Mouse (Mus musculus): Measurements from ENCODE around the gene Zfp791. TPM values are rescaled to one million over a fixed set of nuclear protein-coding genes. Genes with fewer than 3 reads are reported as not detected.
"Not testable (repeated sequence)": the region's sequence is repeated elsewhere in the genome, so short reads cannot be mapped to it uniquely, and the experiment has no call there.

Zfp791 gene
- polyA plus RNA-seq (2012; rRNA removed), result 3.7 and 4.2 TPM in 2 replicates

- H3K4me1 ChIP-seq (ENCODE audit: control insufficient read depth, insufficient read depth, low read length), result no peaks in the 10 kb centered on the region
- H3K27ac ChIP-seq (ENCODE audit: insufficient read depth, low read length), result no peak within 1 kb of the TSS
- H3K4me3 ChIP-seq (ENCODE audit: insufficient read depth, low read length), result no peak within 1 kb of the TSS
- TF ChIP-seq POLR2A (IDR thresholded peaks at IDR 0.05; ENCODE audit: extremely low read depth, insufficient read depth, low read length) (no peak), CTCF (IDR thresholded peaks at IDR 0.05; ENCODE audit: extremely low read depth, insufficient read depth, low read length) (no peak)
Measured at GRCm38 (mm10) chr8:85122995-85123394, at the start of gene Zfp791. Zfp791 (minus strand) TSS chr8:85123095.

DNA sequence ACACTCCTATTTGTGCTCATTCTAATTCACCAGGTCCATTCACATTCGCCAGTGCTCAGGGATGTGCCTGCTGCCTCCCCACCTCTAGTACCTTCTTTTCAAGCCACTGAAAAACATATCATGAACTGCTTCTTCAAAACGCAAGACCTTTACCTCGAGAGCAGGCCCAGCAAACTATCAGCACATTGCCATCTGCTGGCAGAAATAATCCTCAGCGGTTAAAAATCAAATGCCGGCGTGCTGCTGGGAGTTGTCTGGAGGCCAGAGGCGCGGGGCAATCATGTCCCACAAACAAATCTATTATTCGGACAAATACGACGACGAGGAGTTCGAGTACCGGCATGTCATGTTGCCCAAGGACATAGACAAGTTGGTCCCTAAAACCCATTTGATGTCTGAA is 48.4 kb upstream of the Zfp791 start:
- Histone ChIP-seq H3K4me3 (ENCODE audit: insufficient read depth, low read length) (no peak overlapping the region), H3K27ac (ENCODE audit: insufficient read depth, low read length) (no peak overlapping the region)

GRCm38 (mm10) chr8:85151624-85152023 is 28.7 kb upstream of the Zfp791 start, which contains the start of gene Cks1brt:
Cks1brt (plus strand) TSS chr8:85151924.
- Histone ChIP-seq H3K4me1 (ENCODE audit: control insufficient read depth, insufficient read depth, low read length) (no peaks in the 10 kb centered on the region), H3K4me3 (ENCODE audit: insufficient read depth, low read length) (no peak within 1 kb of the TSS), H3K27ac (ENCODE audit: insufficient read depth, low read length) (no peak within 1 kb of the TSS)
- TF ChIP-seq POLR2A (IDR thresholded peaks at IDR 0.05; ENCODE audit: extremely low read depth, insufficient read depth, low read length), result no peak

More for the DNA sequence above, 48.4 kb upstream of the Zfp791 start:
- no peaks in the 10 kb centered on the region for H3K4me1 ChIP-seq (ENCODE audit: control insufficient read depth, insufficient read depth, low read length)
- TF ChIP-seq CTCF (IDR thresholded peaks at IDR 0.05; ENCODE audit: extremely low read depth, insufficient read depth, low read length) (peak; percentile 47), POLR2A (IDR thresholded peaks at IDR 0.05; ENCODE audit: extremely low read depth, insufficient read depth, low read length) (no peak)

- H3K4me1 ChIP-seq (ENCODE audit: control insufficient read depth, insufficient read depth, low read length), result no peaks in the 10 kb centered on the region
- H3K27ac ChIP-seq (ENCODE audit: insufficient read depth, low read length), result no peak overlapping the region
- no peak for TF ChIP-seq POLR2A (IDR thresholded peaks at IDR 0.05; ENCODE audit: extremely low read depth, insufficient read depth, low read length)
- no peak overlapping the region for H3K4me3 ChIP-seq (ENCODE audit: insufficient read depth, low read length)
Measured at GRCm38 (mm10) chr8:85142516-85142915, 19.6 kb upstream of the Zfp791 start.

- H3K4me1 ChIP-seq (ENCODE audit: control insufficient read depth, insufficient read depth, low read length); H3K4me3 ChIP-seq (ENCODE audit: insufficient read depth, low read length); H3K27ac ChIP-seq (ENCODE audit: insufficient read depth, low read length): not testable (repeated sequence)
Measured at GRCm38 (mm10) chr8:85135690-85136089, 12.8 kb upstream of the Zfp791 start.

DNA sequence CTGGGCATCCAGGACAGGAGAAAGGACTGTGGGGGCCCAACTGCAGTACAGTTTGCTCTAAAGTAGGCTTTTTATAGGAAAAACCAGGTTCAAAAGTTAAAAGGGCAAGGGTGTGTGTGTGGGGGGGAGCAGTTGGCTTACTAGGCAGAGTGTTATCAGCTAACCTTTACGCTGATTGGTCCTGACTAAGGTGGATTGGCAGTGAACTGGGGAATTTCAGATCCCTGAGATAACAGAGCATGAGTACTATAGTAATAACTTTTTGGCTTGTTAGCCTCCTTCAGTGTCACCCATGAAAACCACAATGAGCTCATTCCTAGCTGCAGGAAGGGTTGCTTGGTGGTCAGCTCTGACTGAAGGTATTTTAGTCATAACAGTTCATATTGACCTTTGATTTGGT is 9.4 kb upstream of the Zfp791 start:
- TF ChIP-seq CTCF (IDR thresholded peaks at IDR 0.05; ENCODE audit: extremely low read depth, insufficient read depth, low read length) (no peak), POLR2A (IDR thresholded peaks at IDR 0.05; ENCODE audit: extremely low read depth, insufficient read depth, low read length) (no peak)
- Histone ChIP-seq H3K27ac (ENCODE audit: insufficient read depth, low read length) (no peak overlapping the region), H3K4me3 (ENCODE audit: insufficient read depth, low read length) (no peak overlapping the region), H3K4me1 (ENCODE audit: control insufficient read depth, insufficient read depth, low read length) (no peaks in the 10 kb centered on the region)

DNA sequence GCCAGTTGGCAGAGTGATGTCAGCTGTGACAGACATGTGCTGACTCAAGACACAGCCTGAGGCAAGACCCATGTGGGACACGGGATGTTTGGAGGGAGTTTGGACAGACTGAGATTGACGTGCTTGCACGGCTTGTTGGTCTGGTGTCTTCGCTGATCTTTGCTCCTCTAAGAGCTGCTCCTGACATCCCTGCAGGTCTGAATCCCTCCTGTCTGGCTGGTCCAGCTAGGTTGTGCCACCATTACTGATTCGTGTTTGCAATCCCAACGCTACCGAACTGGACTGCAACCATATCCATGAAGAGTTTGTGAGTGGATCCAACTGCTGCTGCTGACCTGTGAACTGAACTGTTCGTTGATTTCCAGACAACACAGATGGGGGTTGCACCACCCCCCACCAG is 796 bp upstream of the Zfp791 start:
- no peak overlapping the region for H3K4me3 ChIP-seq (ENCODE audit: insufficient read depth, low read length)
- H3K27ac ChIP-seq (ENCODE audit: insufficient read depth, low read length), result no peak overlapping the region
- TF ChIP-seq POLR2A (IDR thresholded peaks at IDR 0.05; ENCODE audit: extremely low read depth, insufficient read depth, low read length), result no peak
- no peaks in the 10 kb centered on the region for H3K4me1 ChIP-seq (ENCODE audit: control insufficient read depth, insufficient read depth, low read length)

DNA sequence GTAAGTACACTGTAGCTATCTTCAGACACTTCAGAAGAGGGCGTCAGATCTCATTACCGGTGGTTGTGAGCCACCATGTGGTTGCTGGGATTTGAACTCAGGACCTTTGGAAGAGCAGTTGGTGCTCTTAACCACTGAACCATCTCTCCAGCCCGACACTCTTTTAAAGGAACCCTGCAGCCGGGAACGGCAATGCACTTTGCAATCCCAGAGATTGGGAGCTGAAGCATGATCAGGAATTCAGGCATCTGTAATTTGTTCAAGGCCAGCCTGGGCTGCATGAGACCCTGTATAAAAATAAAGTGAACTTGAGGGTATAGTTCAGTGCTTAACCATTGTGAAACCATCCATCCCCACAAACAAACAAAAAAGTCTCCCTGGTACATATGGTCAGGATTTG is 2.6 kb downstream of the Zfp791 start:
- H3K27ac ChIP-seq (ENCODE audit: insufficient read depth, low read length); H3K4me1 ChIP-seq (ENCODE audit: control insufficient read depth, insufficient read depth, low read length): not testable (repeated sequence)
- H3K4me3 ChIP-seq (ENCODE audit: insufficient read depth, low read length), result peak overlapping the region; percentile 59; the same call in 1 of the 2 replicates

- Histone ChIP-seq H3K27ac (ENCODE audit: insufficient read depth, low read length) (no peak overlapping the region), H3K4me3 (ENCODE audit: insufficient read depth, low read length) (peak overlapping the region; percentile 59), H3K4me1 (ENCODE audit: control insufficient read depth, insufficient read depth, low read length) (no peaks in the 10 kb centered on the region)
- TF ChIP-seq CTCF (IDR thresholded peaks at IDR 0.05; ENCODE audit: extremely low read depth, insufficient read depth, low read length) (peak; percentile 19; the same call in 1 of the 2 replicates), POLR2A (IDR thresholded peaks at IDR 0.05; ENCODE audit: extremely low read depth, insufficient read depth, low read length) (peak; percentile 68)
Measured at GRCm38 (mm10) chr8:85119052-85119981, 3.6 kb downstream of the Zfp791 start.

DNA sequence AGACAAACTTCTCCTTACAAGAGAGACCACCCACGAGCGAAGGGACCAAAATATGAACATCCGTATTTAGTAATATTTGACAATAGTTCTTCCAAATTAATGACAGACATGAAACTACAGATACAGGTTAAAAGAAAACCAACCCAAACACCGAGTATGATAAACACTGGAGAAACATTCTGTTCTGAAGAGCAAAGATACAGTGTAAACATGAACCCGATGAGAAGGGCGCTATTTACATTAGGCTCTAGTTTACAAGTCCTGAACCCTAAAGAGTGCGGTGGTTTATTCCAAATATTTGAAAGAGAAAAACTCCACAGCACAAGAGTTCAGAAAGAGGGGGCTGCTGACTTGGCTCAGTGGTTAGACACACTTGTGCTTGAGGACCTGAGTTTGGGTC is 5.9 kb downstream of the Zfp791 start:
- no peak overlapping the region for H3K4me3 ChIP-seq (ENCODE audit: insufficient read depth, low read length)
- TF ChIP-seq POLR2A (IDR thresholded peaks at IDR 0.05; ENCODE audit: extremely low read depth, insufficient read depth, low read length) (no peak), CTCF (IDR thresholded peaks at IDR 0.05; ENCODE audit: extremely low read depth, insufficient read depth, low read length) (no peak)
- H3K4me1 ChIP-seq (ENCODE audit: control insufficient read depth, insufficient read depth, low read length), result no peaks in the 10 kb centered on the region
- H3K27ac ChIP-seq (ENCODE audit: insufficient read depth, low read length), result no peak overlapping the region

Data from cortical plate, adult 2 months (tissue).